23 mouse cellular contexts compared by ENCODE assay signal in the genomic region with DNA sequence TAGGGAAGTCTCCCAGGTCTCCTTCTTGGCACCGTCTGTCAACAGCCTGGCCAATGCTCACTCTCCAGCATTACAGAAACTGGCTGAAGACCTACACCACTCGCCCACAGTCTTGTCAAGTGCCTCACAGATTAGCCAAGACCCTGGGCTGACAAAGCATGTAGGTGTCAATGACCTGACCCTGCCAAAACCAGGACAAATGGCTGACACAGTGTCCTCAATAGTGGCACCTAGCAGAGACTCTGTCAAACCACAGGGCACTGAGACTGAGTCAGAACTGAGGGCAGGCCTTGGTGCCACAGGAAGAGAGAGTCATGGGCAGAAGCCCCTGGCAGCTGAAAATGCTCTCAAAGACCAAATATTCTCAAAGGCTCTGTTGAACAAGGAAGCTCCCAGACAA. TPM values are rescaled to one million over a fixed set of nuclear protein-coding genes. Genes with fewer than 3 reads are reported as not detected.
"Had no signal": no experiment of that assay in that cellular context is flagged by ENCODE, and none has a peak within 500 bp of the region (broad histone marks: within the 10 kb centered on the region; RNA-seq: fewer than 3 reads in every experiment).

No protein-coding gene starts in this region.

- DNase-seq: kidney, adult 8-10 months; kidney, postnatal 10 days; kidney, postnatal 36 days; layer of hippocampus, postnatal 36 days; liver, postnatal 0 days; lung, embryonic 14.5 days; midbrain, embryonic 14.5 days; thymus, postnatal 25 days had no signal

RNA-seq across cellular contexts. Expression of gene Gm3336, which starts 3.3 kb away (rescaled TPM):
- total RNA-seq: layer of hippocampus, adult 8-10 months; layer of hippocampus, postnatal 10 days; layer of hippocampus, postnatal 36 days; left cerebral cortex, adult 2 months; left cerebral cortex, postnatal 10 days; left cerebral cortex, postnatal 36 days; megakaryocyte-erythroid progenitor cell, adult 5-6 weeks; midbrain, postnatal 0 days had no signal
- polyA plus RNA-seq: limb, embryonic 12.5 days; limb, embryonic 15.5 days; lung, embryonic 14.5 days; midbrain, embryonic 11.5 days; midbrain, embryonic 14.5 days; midbrain, postnatal 0 days; neural tube, embryonic 11.5 days; neural tube, embryonic 14.5 days had no signal

RNA-seq across cellular contexts. Expression of gene Iqcn, which starts 11.8 kb away (rescaled TPM):
- total RNA-seq: megakaryocyte progenitor cell, adult 5-6 weeks; megakaryocyte-erythroid progenitor cell, adult 5-6 weeks had no signal
- polyA plus RNA-seq: limb, embryonic 12.5 days; liver, embryonic 11.5 days; liver, embryonic 14.5 days; liver, postnatal 0 days; neural tube, embryonic 11.5 days; neural tube, embryonic 14.5 days had no signal
